Mouse (Mus musculus) embryo, embryonic 10.5 days (tissue): ENCODE measurements around the gene Mesp1.
"Not testable (repeated sequence)": the region's sequence is repeated elsewhere in the genome, so short reads cannot be mapped to it uniquely, and the experiment has no call there.

ENCODE experiments used
- DNase-seq: peaks from one replicate; pipeline ENCODE4 v3.0.0-alpha.2; 2015; ENCODE audit warnings: low spot score

Gene Mesp1

GRCm38 (mm10) chr7:79789812-79790211 is 3.8 kb downstream of the Mesp1 start:
- not testable (repeated sequence) for DNase-seq

GRCm38 (mm10) chr7:79786295-79786694 is 7.3 kb downstream of the Mesp1 start:
- DNase-seq, result peak; percentile 88

- no peak for DNase-seq
Observed at GRCm38 (mm10) chr7:79782516-79782855, 11.1 kb downstream of the Mesp1 start.

- no peak for DNase-seq
Observed at GRCm38 (mm10) chr7:79781826-79782515, 11.6 kb downstream of the Mesp1 start.

GRCm38 (mm10) chr7:79780647-79781626 is 12.7 kb downstream of the Mesp1 start:
- DNase-seq, result peak; percentile 89

- DNase-seq, result peak; percentile 19
Observed at GRCm38 (mm10) chr7:79771561-79772512, 21.8 kb downstream of the Mesp1 start.

- DNase-seq, result no peak
Observed at GRCm38 (mm10) chr7:79769664-79770063, 23.9 kb downstream of the Mesp1 start.

GRCm38 (mm10) chr7:79765991-79766390 is 27.6 kb downstream of the Mesp1 start:
- no peak for DNase-seq

- DNase-seq, result no peak
Observed at GRCm38 (mm10) chr7:79762106-79762505, 31.5 kb downstream of the Mesp1 start.

- DNase-seq, result no peak
Observed at GRCm38 (mm10) chr7:79761124-79761876, 32.3 kb downstream of the Mesp1 start.

- no peak for DNase-seq
Observed at GRCm38 (mm10) chr7:79759766-79760165, 33.8 kb downstream of the Mesp1 start.

GRCm38 (mm10) chr7:79758176-79758575 is 35.4 kb downstream of the Mesp1 start:
- DNase-seq, result no peak

- DNase-seq, result no peak
Observed at GRCm38 (mm10) chr7:79756334-79756733, 37.3 kb downstream of the Mesp1 start.

GRCm38 (mm10) chr7:79749511-79749910 is 44.1 kb downstream of the Mesp1 start:
- no peak for DNase-seq

- DNase-seq, result no peak
Observed at GRCm38 (mm10) chr7:79747659-79748058, 45.9 kb downstream of the Mesp1 start.

- DNase-seq, result no peak
Observed at GRCm38 (mm10) chr7:79744585-79744984, 49.0 kb downstream of the Mesp1 start.

GRCm38 (mm10) chr7:79744051-79744450 is 49.5 kb downstream of the Mesp1 start:
- DNase-seq, result no peak

- peak; percentile 90 for DNase-seq
Observed at GRCm38 (mm10) chr7:79742659-79743536, 50.7 kb downstream of the Mesp1 start, which contains the start of the genes Pex11a and Wdr93. Gene Pex11a (minus strand): TSS chr7:79743131. Gene Wdr93 (plus strand): TSS chr7:79743163.

GRCm38 (mm10) chr7:79742277-79742658 is 51.3 kb downstream of the Mesp1 start:
- no peak for DNase-seq
